Mouse (Mus musculus): ENCODE results near the gene Mdga1.

The Mdga1 gene

DNA sequence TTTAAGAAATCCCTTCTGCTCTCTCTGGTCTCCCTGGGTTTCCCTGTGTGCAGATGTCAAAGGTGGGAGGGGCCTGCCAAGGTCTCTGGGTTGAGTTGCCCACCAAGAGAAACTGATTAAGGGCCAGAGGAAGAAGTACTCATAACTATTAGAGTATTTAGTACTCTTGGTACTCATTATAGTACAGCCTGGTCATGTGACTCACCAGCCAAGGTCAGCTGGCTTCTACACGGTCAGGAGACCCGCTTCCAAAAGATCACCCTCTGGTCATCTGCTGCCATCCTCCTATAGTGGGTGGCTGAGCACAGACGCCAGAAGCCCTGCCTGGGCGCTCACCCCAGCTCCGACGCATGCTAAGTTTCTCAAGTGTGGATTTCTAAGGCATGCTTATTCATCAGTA lies 124.9 kb downstream of the Mdga1 start:
- DNase-seq (ENCODE audit: low read depth, low spot score), result no peak

DNA sequence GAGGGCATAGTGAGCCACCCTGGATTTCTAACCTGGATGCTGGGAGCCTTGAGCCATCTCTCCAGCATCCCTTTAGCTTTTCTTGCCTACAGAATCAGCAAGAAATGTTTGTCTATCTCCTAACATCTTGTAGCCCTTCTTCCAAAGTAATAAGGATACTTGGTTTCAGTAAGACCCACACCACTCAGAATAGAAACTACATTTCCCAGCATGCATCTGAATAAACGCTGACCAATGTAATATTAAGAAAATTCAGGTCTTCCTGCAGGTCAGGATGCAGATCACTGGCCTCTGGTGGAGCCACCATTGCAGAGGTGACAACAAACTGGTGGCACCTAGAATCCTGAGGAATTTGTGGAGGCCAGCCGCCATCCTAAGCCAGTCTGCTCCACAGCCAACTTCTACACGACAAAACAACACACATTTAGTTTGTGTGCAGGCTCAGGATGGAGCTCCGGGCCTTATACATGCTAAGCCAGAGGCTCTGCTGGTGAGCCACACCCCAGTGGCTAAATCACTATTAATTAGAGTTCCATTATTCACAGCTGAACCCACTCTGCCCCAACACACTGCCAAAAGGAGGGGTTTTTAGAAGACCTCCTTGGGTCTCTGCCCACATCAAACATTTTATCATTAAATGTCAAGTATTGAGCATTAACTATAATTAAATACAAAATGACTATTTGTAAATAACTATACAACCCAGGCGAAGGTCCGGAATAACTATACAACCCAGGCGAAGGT lies 126.3 kb downstream of the Mdga1 start:
- DNase-seq (ENCODE audit: low read depth, low spot score), result no peak

DNA sequence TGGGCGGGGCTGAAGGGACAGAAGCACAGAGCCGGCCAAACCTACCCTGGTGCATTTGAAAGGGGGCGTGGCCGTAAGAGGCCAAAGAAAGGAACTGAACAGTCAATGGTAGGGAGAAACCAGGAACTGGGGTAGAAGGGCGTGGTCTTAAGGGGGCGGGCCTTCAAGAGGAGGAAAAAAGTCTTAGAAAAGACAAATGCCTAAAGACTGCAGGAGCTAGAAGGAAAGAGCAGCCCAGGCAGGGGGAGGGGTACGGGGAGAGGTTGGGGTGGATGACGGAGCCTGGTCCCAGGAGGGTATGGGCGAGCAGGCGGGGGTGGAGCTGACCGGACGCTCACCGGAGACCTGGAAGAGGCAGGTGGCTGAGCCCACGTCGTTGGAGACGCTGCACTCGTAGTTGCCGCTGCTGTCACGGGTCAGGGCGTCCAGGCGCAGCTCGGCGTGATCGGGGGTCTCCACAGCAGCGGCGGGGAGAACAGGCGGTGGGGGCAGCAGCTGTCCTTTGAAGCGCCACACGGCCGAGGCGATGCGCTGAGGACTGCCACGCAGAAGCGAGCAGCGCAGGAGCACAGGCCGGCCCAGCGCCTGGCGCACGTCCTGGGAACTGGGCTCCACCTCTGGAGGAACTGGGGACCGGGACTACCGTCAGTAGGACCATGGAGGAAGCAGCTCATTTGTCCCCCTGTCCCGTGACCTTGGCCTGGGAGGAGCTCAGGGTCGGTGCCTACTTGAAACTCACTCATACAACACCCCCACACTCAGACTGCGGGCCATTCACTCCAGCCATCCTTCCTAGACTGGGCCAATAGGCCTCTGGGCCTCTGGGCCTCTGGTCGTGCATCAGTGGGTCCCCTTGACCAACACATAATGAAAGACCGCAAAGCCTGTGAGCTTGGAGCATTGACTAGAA lies 127.9 kb downstream of the Mdga1 start:
- DNase-seq (ENCODE audit: low read depth, low spot score), result peak; percentile 99

DNA sequence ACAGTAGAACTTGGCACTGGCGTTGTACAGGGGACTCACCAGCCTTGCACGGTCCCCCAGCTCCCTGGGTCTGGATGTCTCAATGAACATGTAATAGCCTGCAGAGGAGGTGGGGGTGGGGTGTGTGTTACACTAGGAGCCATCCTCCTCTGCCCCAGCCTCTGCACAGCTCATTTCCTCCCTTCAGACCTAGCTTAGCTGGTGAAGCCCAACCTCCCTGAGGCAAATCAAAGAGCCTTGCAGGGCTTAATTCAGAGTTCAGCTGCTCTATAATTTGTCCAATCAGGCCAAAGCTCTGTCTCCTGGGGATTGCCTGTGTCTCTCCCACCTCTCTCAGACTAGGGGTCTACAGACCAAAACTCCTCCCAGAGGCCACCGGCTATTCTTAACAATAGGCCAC lies 131.9 kb downstream of the Mdga1 start:
- DNase-seq (ENCODE audit: low read depth, low spot score), result no peak

DNA sequence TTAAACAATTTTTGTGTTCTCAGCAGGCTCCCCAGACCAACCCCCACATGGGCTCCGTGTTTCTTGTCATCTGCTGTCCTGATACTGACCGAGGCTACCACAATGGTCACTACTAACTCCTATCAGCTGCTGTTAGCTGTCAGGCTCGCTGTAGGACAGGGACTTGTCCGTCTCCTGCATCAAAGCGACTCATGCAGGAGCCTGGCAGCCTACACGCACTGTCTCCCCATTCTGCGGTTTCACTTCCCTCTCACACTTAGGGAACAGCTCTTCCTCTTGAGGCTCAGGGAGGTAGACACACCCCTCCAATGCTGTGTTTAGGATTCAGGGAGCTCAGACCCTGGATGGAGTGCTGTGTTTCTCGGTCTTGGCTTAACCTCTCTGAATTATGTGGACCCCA lies 132.4 kb downstream of the Mdga1 start:
- no peak for DNase-seq (ENCODE audit: low read depth, low spot score)

DNA sequence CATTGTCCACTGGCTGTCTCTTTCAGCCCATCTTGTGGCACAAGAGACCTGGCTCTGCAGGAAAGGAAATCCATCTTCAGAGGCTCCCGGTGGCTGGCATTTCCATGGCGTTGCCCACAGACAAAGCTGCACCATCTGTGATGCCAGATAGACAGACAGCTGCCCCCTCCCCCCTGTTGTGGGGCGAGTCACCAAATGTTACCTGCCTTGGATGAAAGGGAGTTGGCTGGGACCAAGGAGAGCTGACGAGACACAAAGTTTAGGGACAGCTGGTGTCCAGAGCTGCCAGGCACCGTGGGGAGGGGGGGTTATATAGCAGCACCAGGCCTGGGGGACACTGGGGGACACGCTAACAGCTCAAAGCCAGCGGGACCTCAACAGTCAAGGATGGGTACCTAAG lies 135.1 kb downstream of the Mdga1 start:
- DNase-seq (ENCODE audit: low read depth, low spot score), result no peak

DNA sequence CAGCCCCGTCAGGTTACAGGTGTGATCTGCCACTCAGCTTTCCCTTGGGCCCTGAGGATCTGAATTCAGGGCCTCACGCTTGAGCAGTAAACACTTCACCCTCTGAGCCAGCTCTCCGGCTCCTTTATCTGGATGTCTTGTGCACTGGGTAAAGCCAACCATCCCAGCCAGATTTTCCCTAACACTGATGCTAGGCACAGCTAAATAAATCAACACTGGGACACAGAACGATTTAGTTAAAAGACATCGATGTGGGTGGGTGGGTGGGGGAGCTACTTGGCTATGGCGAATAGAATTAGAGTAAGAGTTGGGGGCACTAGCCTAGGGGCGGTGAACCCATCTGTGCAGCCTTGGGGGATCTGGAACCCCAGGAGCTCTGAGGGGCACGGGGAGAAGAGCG lies 135.6 kb downstream of the Mdga1 start:
- DNase-seq (ENCODE audit: low read depth, low spot score), result no peak

DNA sequence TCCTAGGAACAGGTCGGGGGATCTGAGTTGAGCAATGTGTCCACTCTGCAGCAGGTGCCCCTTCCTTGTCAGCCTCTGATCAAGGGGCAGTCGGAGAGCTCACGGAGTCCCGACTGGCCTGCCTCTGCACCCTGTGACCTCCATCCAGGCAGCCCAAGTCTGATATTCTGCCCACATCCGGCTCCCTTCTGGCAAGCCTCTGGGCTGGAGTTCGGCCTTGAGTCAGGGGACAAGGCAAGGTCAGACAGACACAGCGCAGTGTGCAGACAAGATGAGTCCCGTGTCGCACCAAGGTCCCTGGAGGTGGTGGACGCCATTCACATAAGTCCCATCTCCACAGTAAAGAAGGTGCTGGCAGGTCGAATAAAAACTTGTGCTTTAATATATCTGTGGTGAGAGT lies 138.2 kb downstream of the Mdga1 start:
- no peak for DNase-seq (ENCODE audit: low read depth, low spot score)

DNA sequence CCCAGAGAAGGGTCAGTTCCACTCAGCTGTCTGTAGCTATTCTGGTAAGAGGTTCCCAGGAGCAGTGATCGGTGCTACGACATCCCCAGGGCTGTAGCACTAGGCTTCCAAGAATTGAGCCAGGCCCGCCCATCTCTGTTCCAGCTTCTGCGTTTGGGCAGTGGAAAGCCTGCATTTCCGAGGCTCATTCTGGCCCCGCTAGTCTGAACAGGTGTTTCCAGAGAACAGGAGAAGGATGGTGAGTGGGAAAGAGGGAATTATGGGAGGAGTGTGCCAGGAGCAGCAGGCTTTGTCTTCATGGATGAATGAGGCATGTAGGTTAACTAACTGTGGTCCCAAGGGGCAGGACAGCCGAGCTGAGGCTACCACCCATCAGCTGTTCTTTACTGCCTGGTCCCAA lies 140.8 kb downstream of the Mdga1 start:
- no peak for DNase-seq (ENCODE audit: low read depth, low spot score)

DNA sequence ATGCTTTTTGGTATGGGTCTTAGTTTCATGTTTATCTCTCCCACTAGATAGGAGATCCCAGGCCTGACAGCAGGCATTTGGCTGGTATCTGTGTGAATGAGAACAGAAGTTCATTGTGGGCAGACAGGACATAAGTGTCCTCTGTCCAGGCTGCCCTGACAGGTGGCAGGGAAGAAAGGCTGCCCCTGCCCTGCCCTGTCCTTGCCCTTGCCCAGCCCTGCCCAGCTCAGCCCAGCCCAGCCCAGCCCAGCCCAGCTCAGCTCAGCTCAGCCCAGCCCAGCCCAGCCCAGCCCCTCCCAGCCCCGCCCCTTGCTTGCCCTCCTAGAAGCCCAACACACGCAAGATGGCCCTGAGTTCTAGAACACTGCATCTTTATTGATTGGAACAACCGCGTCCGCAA lies 142.3 kb downstream of the Mdga1 start:
- no peak for DNase-seq (ENCODE audit: low read depth, low spot score)

DNA sequence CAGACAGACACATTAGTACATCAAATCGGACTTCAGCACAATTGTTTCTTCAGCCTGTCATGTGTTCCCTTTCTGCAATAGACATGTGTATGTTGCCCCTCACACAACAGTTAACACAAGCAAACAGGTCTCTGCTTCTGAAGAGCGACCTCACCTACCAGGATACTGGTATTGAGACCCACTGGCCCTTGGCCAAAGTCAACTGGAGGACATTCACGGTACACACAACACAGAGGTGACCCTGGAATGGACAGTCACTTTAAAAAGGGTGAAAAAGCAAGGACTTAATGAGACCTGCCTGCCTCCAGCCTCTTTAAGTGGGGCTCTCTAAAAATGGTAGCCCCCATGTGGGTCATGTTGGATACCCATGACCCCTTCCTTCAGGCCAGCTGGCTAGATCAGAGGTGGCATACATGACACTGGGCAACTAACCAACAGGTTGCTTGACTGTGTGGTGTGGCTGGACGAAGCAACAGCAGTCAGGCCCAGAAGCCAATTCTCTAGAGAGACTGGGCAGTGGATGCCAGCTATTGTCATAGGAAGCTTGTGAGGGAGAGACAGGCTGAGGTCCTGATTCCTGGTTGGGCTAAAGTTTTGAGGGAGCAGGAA lies 145.3 kb downstream of the Mdga1 start:
- DNase-seq (ENCODE audit: low read depth, low spot score), result no peak

DNA sequence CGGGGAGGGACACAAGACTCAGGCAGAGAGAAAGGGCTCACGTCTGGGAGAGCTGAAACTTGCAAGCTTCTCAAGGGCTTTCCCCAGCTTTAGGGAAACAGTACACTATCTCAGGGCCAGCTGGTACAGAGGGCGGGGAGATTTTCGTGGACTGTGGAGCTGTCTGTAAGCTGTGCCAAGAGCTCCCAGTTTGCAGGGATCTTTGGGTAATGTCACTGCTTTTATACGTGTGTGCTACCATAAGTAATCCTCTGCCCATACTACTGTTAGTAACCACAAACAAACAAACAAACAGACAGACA lies 145.7 kb downstream of the Mdga1 start:
- DNase-seq (ENCODE audit: low read depth, low spot score), result no peak

DNA sequence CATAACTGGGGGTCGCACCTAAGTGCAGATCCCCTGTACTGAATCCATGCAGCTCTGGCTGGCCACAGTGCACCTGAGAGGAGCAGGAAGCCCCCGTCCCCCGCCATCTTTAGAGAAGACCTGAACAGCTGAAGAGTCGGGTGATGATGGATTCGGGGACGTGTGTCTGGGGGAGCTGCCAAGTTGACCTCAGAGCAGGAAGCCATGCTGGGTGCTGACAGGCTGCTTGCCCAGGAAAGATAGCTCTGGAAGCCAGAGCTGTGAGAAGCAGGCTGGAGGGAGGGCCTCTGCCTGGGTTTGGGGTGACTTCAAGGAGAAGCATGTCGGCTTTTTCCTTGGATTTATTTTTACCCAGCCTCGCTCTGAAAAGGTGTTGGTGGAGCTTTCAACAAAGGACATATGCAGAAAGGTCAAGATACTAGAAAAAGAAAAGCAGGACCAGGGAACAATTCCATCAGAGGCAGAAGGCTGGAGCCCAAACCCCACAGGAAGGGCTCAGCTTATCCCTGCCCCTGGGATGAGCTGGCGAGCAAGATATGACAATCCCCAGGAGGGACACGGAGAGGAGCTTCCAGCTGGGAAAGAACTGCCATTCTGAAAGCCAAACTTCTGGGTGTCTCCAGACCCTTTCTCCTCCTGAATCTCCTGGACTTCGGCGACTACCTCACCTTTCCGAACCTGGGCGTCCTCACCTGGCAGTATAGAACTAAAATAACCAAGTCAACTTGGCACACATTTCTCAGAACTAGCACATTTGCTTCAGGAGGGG lies 146.3 kb downstream of the Mdga1 start:
- no peak for DNase-seq (ENCODE audit: low read depth, low spot score)

DNA sequence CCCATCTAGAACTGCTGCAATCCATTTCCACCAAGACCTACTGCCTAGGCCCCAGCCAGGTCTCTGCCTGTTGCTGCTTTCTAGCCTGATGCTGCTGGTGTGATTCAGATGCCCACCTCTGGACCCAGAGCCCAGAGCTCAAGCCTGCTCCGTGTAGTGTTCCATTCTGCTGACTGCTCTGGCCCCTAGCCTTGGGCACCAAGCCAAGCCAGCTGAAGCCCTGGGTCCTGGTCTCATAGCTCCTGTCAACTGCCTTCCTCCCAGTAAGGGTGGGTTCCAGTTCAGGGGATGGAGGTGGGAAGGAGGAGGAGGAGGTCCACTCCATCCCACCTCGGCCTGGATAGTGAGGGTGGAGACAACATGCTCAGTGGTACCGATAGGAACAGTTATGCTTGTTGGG lies 150.3 kb downstream of the Mdga1 start:
- no peak for DNase-seq (ENCODE audit: low read depth, low spot score)

DNA sequence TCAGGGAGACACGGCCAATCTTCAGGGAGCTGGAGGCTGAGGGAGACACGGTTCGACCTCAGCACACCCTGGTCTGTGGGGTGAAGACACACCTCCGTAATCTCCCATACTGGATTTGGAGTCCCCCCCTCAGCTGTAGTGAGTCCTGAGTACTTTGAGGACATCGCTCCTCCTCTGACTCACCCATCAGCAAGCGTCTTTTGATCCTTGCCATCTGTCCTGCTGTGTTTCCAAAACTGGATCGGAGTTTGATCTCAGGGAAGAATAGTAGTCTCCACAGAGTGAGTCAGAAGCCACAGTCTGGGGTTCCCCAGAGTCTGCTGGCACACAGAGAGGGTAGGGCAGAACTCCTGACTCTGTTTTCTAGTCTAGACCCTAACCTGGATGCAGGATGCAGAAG lies 150.9 kb downstream of the Mdga1 start:
- DNase-seq (ENCODE audit: low read depth, low spot score), result no peak

DNA sequence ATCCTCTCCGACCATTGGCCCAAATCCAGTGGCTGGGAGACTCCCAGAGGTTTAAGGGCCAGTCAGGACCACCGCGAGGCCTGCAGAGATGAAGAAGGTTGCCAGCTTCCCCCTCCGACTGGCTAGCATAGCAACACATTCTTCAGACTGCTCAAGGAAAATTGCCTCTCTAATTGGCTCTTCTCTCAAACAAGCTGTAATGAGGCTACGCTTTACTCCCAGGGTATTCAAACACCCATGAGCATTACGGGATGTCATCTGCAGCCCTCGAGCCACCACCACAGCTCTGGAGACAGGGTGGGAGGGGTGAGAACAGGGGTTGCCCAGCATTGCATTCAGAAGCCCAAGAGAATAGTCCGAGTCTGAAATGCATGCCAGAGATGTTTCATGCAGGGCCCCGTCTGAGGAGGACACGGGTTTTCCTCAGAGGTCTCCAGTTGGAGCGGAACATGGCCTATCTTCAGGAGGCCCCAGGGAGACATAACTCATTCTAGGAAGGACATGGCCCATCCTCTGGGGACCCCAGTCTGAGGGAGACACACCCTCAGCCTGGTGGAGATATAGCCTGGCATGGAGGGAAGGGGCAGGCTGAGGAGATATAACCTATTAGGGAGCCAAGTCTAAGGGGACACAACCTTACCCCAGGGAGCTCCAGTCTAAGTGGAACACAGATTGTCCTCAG lies 151.5 kb downstream of the Mdga1 start:
- no peak for DNase-seq (ENCODE audit: low read depth, low spot score)

DNA sequence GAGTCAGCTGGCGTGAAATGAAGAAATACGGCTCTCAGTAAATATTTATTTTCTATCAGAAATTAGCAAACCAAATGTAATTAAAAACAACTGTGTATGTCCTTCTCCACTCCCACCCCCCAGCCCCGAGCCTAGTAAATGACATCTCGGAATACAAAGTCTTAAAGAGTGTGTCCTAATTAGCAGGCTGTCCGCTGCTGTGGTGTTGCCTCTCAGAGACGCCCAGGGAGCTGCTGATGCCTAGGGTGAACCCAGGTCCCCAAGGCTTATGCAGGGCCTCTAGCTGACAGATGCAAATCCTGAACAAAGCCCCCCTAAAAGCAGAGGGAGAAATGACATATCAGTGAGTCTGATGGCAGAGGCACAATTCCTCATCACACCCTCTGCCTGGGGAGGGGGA lies 155.1 kb downstream of the Mdga1 start:
- no peak for DNase-seq (ENCODE audit: low read depth, low spot score)

DNA sequence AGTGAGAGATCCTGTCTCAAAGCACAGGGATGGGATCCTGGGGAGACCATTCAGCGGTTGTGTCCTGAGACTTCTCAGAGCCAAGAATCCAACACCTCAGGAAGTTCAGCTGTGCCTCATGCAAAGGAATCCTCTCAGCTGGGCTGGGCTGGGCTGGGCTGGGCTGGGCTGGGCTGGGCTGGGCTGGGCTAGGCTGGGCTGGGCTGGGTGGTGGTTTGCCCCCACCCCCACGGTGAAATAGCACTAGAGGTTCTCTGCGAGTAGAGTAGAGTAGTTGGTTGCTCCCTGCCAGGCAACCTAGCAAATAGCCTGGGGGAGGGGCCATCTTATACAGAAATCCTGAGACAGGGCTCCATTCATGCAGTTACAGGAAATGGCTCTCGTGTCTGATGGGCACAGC lies 156.6 kb downstream of the Mdga1 start:
- DNase-seq (ENCODE audit: low read depth, low spot score), result peak; percentile 94

DNA sequence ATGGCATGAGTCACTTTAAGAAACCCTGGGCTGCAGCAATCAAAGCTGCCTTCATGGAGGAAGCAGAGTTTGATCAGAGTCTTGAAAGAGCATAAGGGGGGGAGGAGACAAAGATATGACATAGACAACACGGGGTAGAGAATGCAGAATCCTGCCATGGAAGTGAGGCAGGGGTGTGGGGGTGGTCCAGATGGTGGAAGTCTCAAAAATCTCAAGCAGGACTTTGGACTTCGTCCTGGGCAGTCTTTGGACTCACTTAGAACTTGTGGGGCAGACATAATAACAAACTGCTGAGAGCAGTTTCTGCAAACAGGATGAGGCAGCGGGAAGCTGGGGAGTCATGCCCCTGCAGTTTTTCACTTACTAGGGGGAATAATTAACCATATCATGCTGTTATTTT lies 166.3 kb downstream of the Mdga1 start:
- DNase-seq (ENCODE audit: low read depth, low spot score), result no peak

DNA sequence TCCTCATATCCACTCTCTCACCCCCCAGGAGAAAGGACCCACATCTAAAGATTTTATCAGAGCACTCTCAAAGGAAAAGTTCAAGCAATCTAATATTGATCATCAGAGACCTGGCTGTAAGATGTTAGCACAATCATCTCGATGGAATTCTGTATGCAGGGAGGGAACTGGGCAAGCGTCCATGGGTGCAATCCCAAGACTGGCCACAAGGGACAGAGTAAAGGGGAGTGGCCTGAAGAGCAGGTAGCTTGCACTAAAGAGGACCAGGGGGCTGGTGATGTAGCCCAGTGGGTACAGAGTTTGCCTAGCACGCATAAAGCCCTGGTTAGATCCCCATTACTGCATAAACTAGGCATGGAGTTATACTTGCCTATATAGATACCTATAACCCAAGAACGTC lies 168.5 kb downstream of the Mdga1 start:
- peak; percentile 86 for DNase-seq (ENCODE audit: low read depth, low spot score)

DNA sequence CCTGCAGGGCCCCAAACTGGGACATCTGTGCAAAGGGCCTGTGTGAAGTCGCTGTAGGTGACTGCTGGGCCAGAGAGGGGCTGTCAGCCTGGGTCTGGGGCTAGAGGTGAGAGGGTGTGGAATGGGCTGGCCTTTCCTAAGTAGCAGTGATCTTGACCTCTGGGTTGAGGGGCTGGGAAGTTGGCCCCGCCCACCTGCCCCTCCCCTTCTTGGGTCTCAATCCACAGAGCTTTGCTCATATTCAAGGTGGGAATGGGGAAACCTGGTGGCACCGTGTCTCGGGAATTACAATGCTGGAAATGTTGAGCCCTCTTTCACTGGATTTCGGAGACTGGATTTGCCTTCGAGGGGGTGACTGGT lies 169.8 kb downstream of the Mdga1 start:
- DNase-seq (ENCODE audit: low read depth, low spot score), result peak; percentile 65
